Mouse (Mus musculus) mesoderm, embryonic 11.5 days (tissue): ENCODE measurements at regions not wholly inside any gene's neighbourhood (a gene's known extent, or its start where the extent isn't known, plus 50 kb on each side); places are given as distances from the start of the nearest gene placed in this dataset.
A peak's percentile ranks its signal among the peaks of the same experiment; 100 is the strongest.

Source experiments
- DNase-seq: peaks from one replicate; pipeline ENCODE4 v3.0.0-alpha.2; 2012; ENCODE audit warnings: low read depth, low spot score

- no peak for DNase-seq
Observed at GRCm38 (mm10) chr5:118815783-118816182, 255.3 kb downstream of the Med13l start.

DNA sequence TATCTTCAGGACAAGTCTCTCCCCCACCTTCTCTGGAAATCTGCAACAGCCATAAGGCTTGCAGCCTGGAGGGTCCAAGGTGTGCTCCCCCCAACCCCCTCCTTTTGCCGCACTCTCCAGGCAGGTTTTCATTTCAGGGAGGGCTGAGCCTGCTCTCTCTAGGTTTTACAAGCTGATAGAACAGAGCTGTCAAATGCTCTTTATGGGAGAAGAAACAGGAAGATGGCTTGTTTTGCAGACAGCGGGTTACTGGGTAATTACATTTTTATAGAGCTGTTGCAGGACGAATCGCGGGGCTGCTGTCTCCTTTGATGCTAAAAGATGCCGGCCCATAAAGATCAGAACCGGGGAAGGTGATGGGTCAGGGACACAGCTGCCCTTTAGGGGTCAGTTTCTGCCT lies 257.8 kb downstream of the Med13l start:
- DNase-seq: no peak

GRCm38 (mm10) chr5:118824791-118825190 lies 264.3 kb downstream of the Med13l start:
- DNase-seq: no peak

DNA sequence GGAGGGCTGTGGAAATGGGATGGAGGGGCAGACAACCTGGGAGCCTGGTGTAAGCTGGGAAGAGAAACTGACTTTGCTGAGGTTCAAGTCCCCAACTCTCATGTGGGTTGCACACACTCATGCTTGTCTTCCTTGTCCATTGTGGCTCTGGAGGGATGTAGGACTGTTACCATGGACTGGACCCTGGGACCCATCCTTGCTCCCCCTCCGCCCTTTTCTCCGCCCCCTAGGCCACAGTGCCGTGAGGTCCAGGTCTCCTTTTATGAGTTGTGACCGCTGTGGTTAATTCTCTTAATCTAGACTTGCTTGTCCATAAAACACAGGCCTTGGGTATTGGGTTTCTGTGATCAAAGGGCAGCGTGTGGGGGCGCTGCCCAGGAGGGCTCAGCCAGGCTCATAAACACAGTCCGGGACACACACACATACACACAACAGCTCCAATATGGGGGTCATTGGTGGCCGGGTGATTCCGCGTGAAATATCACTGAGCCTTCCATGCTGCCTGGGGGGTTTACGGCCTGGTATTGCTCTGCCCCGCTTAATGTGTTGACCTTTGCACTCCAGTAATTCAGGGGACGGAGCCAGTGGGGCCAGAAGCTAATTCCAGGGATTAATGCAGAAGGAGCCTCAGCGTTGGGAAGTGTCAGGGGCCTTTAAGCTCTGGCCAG lies 268.7 kb downstream of the Med13l start:
- DNase-seq: peak; percentile 54

DNA sequence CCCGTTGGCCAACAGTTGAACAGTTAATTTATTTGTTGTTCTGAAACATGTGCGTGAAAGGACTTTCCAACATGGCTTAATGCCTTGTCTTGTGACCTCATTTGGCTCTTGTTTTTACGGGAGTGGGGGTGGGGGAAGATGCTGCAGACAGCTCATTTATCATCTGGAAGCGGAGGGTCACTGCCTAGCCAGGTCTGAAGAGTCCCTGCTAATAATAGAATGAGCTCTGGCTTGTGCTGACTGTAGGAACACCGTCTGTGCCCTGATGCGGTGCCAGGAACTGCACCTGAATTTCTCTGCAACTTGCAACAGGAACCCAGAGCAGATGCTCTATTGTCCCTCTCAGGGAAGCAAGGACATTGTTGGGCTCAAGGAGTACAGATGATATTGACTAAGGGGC lies 272.2 kb downstream of the Med13l start:
- peak; percentile 58 for DNase-seq

GRCm38 (mm10) chr5:118834129-118834528 lies 273.6 kb downstream of the Med13l start:
- DNase-seq: no peak

DNA sequence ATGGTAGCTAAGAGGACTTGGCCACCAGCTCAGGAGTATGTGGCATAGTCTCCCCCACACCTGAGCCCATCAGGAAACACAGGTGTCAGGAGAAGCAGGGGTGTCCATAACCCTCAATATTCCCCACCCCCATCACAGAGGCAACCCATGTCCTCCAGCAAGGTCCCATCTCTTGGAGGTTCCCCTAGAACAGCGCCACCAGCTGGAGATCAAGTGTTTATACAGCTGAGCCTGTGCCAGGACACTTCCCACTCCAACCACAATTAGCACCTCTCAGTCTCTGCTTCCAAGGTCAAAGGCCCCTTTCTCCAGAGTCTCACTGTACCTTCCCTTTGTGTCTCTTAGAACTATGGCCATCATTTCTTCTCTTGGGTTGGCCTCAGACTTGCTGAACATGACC lies 276.5 kb downstream of the Med13l start:
- no peak for DNase-seq

DNA sequence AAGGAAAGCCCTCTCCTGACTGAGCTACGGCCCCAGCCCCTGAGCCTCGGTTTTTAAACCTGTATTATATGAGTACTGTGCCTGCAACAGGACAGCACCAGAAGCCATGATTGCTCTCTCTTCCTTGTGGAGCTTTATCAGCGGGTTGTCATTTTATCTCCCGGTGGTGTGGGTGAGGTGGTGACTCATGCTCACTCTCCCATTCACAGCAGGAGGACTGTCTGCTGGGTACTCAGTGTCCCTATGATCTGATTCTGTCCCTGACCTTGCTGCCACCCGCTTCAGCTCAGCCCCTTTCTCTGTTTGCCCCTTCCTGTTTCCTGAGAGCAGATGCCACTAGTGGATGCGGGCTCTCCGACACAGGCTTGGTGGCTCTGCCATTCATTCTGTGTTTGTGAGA lies 277.9 kb downstream of the Med13l start:
- DNase-seq: no peak

DNA sequence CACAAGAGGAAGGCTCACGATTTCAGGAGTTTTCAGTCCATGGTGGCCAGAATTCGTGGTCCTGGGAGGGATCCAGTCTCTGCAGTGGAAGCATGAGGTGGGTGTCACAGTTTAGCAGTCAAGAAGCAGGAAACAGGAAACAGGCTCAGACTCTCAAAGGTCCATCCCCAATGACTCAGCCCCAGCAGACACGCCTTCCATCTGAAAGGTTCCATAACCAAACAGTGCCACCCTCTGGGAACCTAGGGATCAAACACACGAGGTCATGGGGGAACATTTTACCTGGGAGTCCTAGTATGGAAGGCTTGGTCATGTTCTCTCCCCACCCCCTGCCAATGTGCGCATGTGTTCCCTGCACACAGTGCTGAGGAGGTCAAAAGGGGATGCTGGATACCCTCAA lies 279.4 kb downstream of the Med13l start:
- DNase-seq: no peak

DNA sequence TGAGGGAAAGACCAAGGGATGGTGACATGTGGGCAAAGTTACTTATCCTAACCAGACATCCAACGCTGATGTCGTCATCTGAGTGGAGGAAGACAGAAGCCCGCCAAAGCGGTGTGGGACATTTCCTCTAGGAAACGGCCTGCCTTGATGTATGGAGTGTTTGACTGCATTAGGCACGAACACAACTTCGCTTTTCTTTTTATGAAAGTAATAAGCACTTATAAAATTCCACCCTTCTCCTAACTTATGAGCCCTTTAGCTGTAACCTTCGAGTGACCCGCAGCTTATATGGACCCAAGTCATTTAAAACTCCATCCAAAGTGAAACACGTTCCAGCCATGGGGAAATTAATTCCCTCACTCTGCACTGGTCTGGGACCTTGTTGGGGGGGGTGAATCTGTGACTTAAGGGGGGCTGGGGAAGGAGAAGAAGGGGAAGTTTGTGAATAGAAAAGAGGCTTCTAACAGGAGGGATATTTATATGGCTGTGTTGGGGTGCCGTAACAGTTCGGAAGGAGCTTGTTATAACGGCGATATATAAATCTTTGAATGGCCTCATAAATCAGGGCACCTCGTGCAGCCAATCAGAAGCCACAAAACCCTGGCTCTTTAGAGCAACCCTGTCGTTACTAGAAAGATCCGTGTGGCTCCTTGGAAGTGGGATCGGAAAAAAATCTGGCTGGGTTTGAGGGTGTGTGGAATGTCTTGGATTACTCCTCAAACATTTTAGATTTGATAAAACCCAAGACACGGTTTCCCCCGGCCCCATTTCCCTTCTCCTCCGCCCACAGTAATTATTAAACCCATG lies 280.9 kb downstream of the Med13l start:
- no peak for DNase-seq

DNA sequence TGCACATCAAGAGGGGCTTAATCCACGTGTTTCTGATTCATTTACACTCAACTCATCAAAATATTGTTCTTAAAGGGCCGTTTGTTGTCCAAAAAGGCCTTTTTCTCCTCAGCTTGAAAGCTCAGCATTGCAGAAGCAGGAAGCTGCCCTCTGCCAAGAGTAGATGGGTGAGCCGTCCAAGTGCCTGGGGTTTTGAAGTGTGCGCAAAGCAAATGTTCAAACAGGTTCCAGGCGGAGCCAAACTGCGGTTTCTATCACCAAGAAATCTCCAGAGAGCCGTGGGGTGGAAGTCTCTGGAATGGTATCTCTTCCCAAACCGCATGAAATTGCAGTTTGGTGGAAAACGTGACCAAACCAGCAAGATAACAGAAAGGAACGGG lies 281.5 kb downstream of the Med13l start:
- DNase-seq: no peak

DNA sequence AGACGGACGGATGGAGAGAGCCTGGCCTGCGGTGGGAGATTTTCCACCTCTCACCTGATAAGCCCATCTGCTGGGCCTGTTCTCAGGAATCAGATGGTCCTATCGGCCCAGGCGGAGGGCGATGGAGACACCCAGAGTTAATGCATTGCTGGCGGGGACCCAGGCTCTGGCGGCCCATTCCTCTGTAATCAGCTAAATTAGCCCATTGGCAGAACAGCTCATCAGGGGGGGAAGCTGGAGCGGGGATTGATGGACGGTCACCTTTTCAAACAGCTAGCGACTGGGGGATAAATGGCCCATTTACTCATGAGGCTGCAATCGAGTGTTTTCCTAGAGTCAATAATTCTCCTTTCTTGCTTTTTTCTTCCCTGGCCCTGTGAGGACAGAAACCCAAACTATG lies 296.5 kb downstream of the Med13l start:
- DNase-seq: no peak

DNA sequence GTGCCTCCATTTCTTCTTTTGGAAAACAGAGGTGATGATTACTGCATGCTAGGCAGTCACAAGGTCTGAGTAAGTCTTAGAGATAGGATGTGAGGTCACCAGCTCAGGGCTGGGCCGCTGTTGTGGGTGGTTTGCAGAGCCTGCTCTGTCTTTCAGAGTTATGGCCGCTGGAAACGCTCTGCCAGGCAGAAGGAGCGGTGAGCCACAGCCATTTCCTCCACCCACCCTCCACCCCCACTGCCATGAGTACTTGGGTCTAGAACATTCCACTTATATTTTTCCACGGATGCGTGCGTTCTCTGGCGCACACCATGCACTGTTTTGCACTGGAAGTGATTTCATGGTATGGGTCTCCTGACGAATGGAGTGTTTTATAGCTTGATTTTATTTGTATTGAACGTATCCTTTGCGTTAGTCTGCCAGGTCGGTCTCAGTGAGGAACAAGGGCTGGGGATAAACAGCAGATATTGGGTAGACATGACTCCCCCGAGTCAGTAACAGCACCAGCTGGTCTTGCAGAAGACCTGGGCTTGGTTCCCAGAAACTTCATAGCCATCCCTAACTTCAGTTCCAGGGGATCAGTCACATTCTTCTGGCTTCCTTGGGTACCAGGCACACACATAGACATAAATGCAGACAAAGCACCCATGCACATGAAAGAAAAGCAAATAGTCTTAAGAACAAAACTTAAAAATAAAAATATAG lies 300.8 kb downstream of the Med13l start:
- DNase-seq: no peak

- DNase-seq: no peak
Observed at GRCm38 (mm10) chr5:118867511-118867910, 307.0 kb downstream of the Med13l start.

GRCm38 (mm10) chr5:118869330-118869729 lies 308.9 kb downstream of the Med13l start:
- DNase-seq: no peak

- no peak for DNase-seq
Observed at GRCm38 (mm10) chr5:118873871-118874270, 313.4 kb downstream of the Med13l start.

DNA sequence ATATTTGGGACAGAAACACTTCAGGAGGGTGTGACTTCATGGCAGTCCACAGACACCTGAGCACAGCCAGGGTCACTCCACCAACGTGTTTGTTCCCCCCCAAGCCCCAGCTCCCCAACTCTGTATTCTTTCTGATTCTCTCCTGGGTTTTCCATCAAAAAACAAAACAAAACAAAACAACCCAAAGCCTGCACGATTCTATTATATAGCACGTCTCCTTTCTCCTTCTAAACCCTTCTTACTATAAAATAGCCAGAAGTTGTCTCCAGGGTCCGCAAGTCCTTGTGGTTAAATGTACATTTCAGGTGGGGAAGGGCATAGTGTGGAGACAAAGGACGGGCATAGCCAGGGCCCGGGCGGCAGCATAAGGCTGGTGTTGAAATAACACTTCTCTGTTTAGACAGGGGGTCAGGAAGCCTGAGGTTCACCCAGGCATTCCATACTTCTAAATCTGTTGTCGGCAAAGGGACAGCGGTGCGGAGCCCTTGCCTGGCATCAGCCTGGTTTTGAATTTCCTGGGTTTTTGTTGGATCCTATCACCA lies 314.7 kb downstream of the Med13l start:
- DNase-seq: no peak

DNA sequence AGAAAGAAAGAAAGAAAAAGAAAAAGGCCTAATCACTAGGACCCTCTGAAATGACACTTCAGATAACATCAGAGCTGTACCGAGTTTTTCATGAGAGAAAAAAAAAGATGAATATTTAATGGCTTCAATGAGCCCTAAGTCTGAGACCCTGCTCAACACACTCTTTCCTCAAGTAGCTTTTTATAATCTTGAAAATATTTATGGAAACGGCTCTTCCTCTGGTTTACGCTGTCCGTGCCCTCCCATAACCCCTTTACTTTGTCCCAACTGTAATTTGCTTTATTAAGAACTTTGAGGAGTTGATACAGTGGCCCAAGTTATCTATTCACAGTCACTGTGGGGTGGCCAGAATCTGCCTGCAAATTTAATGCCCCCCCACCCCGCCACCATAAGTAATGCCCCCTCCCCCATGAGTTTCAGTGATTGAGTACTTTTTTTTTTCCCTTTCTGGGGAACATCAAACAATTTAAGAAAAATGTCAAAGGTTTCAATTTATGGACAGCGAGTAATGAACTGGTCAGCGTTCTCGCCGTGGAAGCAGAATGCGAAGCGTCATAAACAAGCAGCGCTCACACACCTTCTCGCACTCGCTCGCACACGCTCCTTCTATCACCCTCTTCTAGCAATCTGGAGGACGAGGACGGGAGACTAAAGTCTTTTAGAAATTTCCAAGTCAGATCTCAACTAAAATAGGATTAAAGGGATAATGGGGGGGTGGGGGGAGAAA lies 316.3 kb downstream of the Med13l start:
- no peak for DNase-seq

DNA sequence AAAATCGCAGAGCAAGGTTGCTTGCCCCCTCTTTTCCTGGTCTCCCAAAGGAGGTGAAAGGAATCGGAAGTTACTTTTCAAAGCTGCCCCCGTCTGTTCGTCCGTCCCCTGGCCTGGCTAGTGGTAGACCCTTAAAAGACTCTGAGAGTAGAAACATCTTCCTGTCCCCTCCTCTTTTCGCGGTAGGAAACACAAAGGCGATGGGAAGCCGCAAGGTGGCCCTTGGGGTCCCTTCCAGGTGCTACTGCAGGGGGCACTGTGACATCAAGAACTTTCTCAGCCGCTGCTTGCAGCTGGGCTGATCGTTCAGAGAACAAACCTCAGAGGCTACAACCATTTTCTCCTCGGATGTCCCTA lies 316.8 kb downstream of the Med13l start:
- peak; percentile 52 for DNase-seq

GRCm38 (mm10) chr5:118877831-118878230 lies 317.4 kb downstream of the Med13l start:
- DNase-seq: no peak

DNA sequence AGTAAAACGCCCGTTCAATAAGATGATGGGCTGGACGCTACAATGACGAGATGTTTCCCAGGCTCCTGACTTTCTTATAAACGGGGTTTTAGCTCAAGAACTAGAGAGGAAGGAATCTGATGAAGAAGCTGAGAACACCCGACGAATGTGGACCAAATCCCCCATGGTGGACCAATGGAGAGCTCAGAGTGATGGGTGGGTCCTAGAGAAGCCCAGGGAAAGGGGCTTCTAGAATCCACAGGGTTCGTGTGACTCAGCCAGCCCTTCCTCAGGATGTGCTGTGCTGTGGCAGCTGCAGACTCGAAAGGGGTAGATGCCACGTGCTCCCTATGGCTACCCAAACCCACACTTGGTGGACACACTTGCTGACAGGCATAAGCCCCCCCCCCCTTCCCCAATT lies 318.2 kb downstream of the Med13l start:
- no peak for DNase-seq
